Mouse (Mus musculus) kidney, adult 2 months (tissue): ENCODE data around the gene Wdsub1.

Source experiments
- CTCF ChIP-seq: fragments of 200-500 bp; conservative IDR thresholded peaks from 2 replicates; pipeline ENCODE4 v1.5.1; 2011; ENCODE audit warnings: low read depth, mild to moderate bottlenecking, control low read depth, low read length, moderate library complexity, mixed read lengths; ENCODE audit not compliant: insufficient read depth, insufficient read length
- POLR2A ChIP-seq: fragments of 200-500 bp; IDR thresholded peaks from one replicate; pipeline ENCODE4 v1.6.1; 2011; ENCODE audit warnings: low read depth, low read length, control low read depth

DNA sequence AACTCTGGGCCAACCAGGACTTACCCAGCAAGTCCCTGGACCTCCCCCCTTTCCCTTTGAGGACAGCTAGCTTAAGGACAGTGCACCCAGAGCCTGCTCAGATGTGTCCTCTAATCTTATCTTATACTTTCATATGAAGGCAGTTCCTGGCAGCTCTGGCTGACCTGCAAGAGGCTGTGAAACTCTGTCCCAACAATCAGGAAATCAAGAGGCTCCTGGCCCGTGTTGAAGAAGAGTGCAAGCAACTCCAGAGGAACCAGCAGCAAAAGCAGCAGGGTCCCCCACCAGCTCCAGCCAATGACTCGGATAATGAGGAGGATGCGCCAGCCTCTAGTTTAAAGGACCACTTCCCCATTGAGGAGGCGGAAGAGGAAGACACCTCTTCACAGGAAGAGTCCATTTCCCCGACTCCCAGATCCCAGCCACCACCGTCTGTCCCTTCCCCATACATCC, 39.8 kb downstream of the Wdsub1 start:
- TF ChIP-seq POLR2A (no peak), CTCF (no peak)
